ENCODE assay signal across 9 mouse cellular contexts in the genomic region with DNA sequence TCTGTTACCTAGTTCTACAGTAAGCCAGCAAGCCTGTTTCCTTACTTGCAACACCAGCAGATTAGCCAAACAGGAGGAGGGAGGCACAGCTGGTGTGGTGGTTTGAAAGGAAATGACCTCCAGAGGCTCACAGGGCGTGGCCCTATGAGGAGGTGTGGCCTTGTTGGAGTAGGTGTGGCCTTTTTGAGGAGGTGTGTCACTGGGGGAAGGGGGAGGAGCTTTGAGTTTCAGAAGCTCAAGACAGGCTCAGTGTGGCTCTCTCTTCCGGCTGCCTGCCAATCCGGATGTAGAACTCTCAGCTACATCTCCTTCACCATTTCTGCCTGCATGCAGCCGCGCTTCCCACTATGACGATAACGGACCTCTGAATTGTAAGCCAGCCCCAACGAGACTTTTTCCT.
DNase-seq lines count a peak whose midpoint lies in the region; ATAC-seq and TF ChIP-seq lines count a peak whose summit lies in the region.
"Had no signal": no experiment of that assay in that cellular context is flagged by ENCODE, and none has a peak within 500 bp of the region (broad histone marks: within the 10 kb centered on the region; RNA-seq: fewer than 3 reads in every experiment).

No protein-coding gene starts in this region.

- peaks cover 76% of the 10 kb centered on the region for H3K36me3 ChIP-seq in E14TG2a.4 (ENCODE audit: insufficient read depth, low read length)
- no peaks in the 10 kb centered on the region for H3K36me3 ChIP-seq in stomach, postnatal 0 days (ENCODE audit: control insufficient read depth, insufficient read depth, low read length)

- no peak for TF ChIP-seq CTCF in layer of hippocampus, adult 2 months (conservative IDR thresholded peaks at IDR 0.05)
- TF ChIP-seq CTCF in E14TG2a.4 (conservative IDR thresholded peaks at IDR 0.05; ENCODE audit: low read length): no peak
- no peak for TF ChIP-seq CTCF in stomach, postnatal 0 days (IDR thresholded peaks at IDR 0.05; ENCODE audit: low read depth)

- DNase-seq in layer of hippocampus, adult 2 months (ENCODE audit: low spot score in 2 of 2): no peak
- no peak for DNase-seq in layer of hippocampus, adult 8-10 months (ENCODE audit: low spot score in 2 of 2)
- peak; percentile 72 for DNase-seq in induced T-regulatory cell, adult 2 months (ENCODE audit: low read depth)
- peak; percentile 29 for DNase-seq in stomach, postnatal 0 days (ENCODE audit: low spot score)
- DNase-seq in cerebellum, adult 9-11 months: no peak

- no peaks in the 10 kb centered on the region for H3K27me3 ChIP-seq in E14TG2a.4 (ENCODE audit: insufficient read depth, low read length)
- no peaks in the 10 kb centered on the region for H3K27me3 ChIP-seq in stomach, postnatal 0 days (ENCODE audit: control insufficient read depth, insufficient read depth, low read length)

- TF ChIP-seq EP300 in stomach, postnatal 0 days (optimal IDR thresholded peaks at IDR 0.05): no peak

- peak overlapping the region; percentile 75; the same call in 1 of the 2 replicates for H3K27ac ChIP-seq in layer of hippocampus, adult 2 months
- no peak overlapping the region for H3K27ac ChIP-seq in stomach, postnatal 0 days (replicated peaks)
- H3K27ac ChIP-seq: kidney, postnatal 0 days had no signal

- H3K9ac ChIP-seq in stomach, postnatal 0 days (ENCODE audit: low read length): no peak overlapping the region

- no peak overlapping the region for H3K4me2 ChIP-seq in stomach, postnatal 0 days (replicated peaks; ENCODE audit: low read depth)

- no peak overlapping the region for H3K4me3 ChIP-seq in layer of hippocampus, adult 2 months
- peak overlapping the region; percentile 76 for H3K4me3 ChIP-seq in E14TG2a.4 (replicated peaks; ENCODE audit: low read length)
- H3K4me3 ChIP-seq in stomach, postnatal 0 days (ENCODE audit: low read depth, low read length): no peak overlapping the region

- 83% methylated on average over 8 of the region's 8 CpGs for WGBS in stomach, postnatal 0 days

- no peaks in the 10 kb centered on the region for H3K9me3 ChIP-seq in E14TG2a.4 (ENCODE audit: low read length)
- H3K9me3 ChIP-seq in stomach, postnatal 0 days (ENCODE audit: control insufficient read depth, low read length): no peaks in the 10 kb centered on the region

- ATAC-seq in stomach, postnatal 0 days (ENCODE audit: low FRiP score, low TSS enrichment): peak; percentile 53; the same call in 1 of the 2 replicates
- ATAC-seq in inflammation-experienced regulatory T-cells, adult 6 months: no peak
- no peak for ATAC-seq in cerebellum, adult (ENCODE audit: insufficient number of reproducible peaks, low FRiP score, low TSS enrichment)

- H3K4me1 ChIP-seq in E14TG2a.4 (replicated peaks; ENCODE audit: low read depth, low read length): peaks cover 78% of the 10 kb centered on the region
- H3K4me1 ChIP-seq in stomach, postnatal 0 days (replicated peaks; ENCODE audit: control insufficient read depth, insufficient read depth): no peaks in the 10 kb centered on the region

Comparison
In these comparisons a context has a peak if more than half of its experiments do, and no peak if none do; other contexts are left out.
1. DNase-seq: peak in induced T-regulatory cell, adult 2 months (single experiment) and stomach, postnatal 0 days (single experiment); none in layer of hippocampus, adult 2 months (0 of 2), layer of hippocampus, adult 8-10 months (0 of 2) and cerebellum, adult 9-11 months (single experiment).